9 mouse cellular contexts compared by ENCODE assay signal in genomic region chr5:142961398-142961880, GRCm38 (mm10). TPM values are rescaled to one million over a fixed set of nuclear protein-coding genes. Genes with fewer than 3 reads are reported as not detected.
DNase-seq lines count a peak whose midpoint lies in the region; ATAC-seq lines count a peak whose summit lies in the region.
"Had no signal": no experiment of that assay in that cellular context is flagged by ENCODE, and none has a peak within 500 bp of the region (broad histone marks: within the 10 kb centered on the region; RNA-seq: fewer than 3 reads in every experiment).

No protein-coding gene starts in this region.

- peak overlapping the region; percentile 98 for H3K9ac ChIP-seq in embryonic facial prominence, embryonic 11.5 days (replicated peaks; ENCODE audit: low read length)
- peak overlapping the region; percentile 97 for H3K9ac ChIP-seq in hindbrain, embryonic 16.5 days (ENCODE audit: low read depth, low read length)
- peak overlapping the region; percentile 92 for H3K9ac ChIP-seq in lung, embryonic 16.5 days (ENCODE audit: low read length)

- WGBS in heart, embryonic 10.5 days = under 1% methylated on average over 15 of the region's 15 CpGs
- 0% methylated on average over 15 of the region's 15 CpGs for WGBS in embryonic facial prominence, embryonic 11.5 days
- WGBS in hindbrain, embryonic 16.5 days = under 1% methylated on average over 14 of the region's 15 CpGs
- WGBS in lung, embryonic 16.5 days = 1% methylated on average over 13 of the region's 15 CpGs

- H3K27ac ChIP-seq in heart, embryonic 10.5 days = peak overlapping the region; percentile 96
- peak overlapping the region; percentile 97 for H3K27ac ChIP-seq in embryonic facial prominence, embryonic 11.5 days (replicated peaks; ENCODE audit: low read depth, low read length)
- H3K27ac ChIP-seq in hindbrain, embryonic 16.5 days (ENCODE audit: low read depth, low read length) = peak overlapping the region; percentile 97
- H3K27ac ChIP-seq in lung, embryonic 16.5 days (ENCODE audit: low read length) = peak overlapping the region; percentile 98

- no peaks in the 10 kb centered on the region for H3K9me3 ChIP-seq in heart, embryonic 10.5 days
- no peaks in the 10 kb centered on the region for H3K9me3 ChIP-seq in embryonic facial prominence, embryonic 11.5 days (replicated peaks; ENCODE audit: control insufficient read depth, low read length)
- H3K9me3 ChIP-seq in hindbrain, embryonic 16.5 days (ENCODE audit: control insufficient read depth, low read length) = no peaks in the 10 kb centered on the region
- no peaks in the 10 kb centered on the region for H3K9me3 ChIP-seq in lung, embryonic 16.5 days (ENCODE audit: control insufficient read depth, low read length)

- H3K4me2 ChIP-seq in embryonic facial prominence, embryonic 11.5 days (ENCODE audit: low read depth, low read length) = peak overlapping the region; percentile 89
- peak overlapping the region; percentile 97 for H3K4me2 ChIP-seq in hindbrain, embryonic 16.5 days (ENCODE audit: low read length)
- H3K4me2 ChIP-seq in lung, embryonic 16.5 days (ENCODE audit: low read depth, low read length) = peak overlapping the region; percentile 73

- H3K4me3 ChIP-seq in heart, embryonic 10.5 days = peak overlapping the region; percentile 78
- peak overlapping the region; percentile 100 for H3K4me3 ChIP-seq in embryonic facial prominence, embryonic 11.5 days (ENCODE audit: low read depth, low read length)
- H3K4me3 ChIP-seq in hindbrain, embryonic 16.5 days (ENCODE audit: low read length) = peak overlapping the region; percentile 96
- H3K4me3 ChIP-seq in lung, embryonic 16.5 days (ENCODE audit: low read length) = peak overlapping the region; percentile 89

- H3K36me3 ChIP-seq in heart, embryonic 10.5 days = peaks cover 26% of the 10 kb centered on the region
- H3K36me3 ChIP-seq in embryonic facial prominence, embryonic 11.5 days (replicated peaks; ENCODE audit: control insufficient read depth, insufficient read depth, low read depth, low read length) = no peaks in the 10 kb centered on the region; the same call in none of the 2 replicates
- no peaks in the 10 kb centered on the region for H3K36me3 ChIP-seq in hindbrain, embryonic 16.5 days (ENCODE audit: control insufficient read depth, insufficient read depth, low read length)
- peaks cover 4% of the 10 kb centered on the region; the same call in 1 of the 2 replicates for H3K36me3 ChIP-seq in lung, embryonic 16.5 days (ENCODE audit: control insufficient read depth, insufficient read depth, low read length)

- H3K4me1 ChIP-seq in heart, embryonic 10.5 days = peaks cover 71% of the 10 kb centered on the region
- H3K4me1 ChIP-seq in embryonic facial prominence, embryonic 11.5 days (ENCODE audit: control insufficient read depth, insufficient read depth, low read length) = peaks cover 3% of the 10 kb centered on the region
- H3K4me1 ChIP-seq in hindbrain, embryonic 16.5 days (ENCODE audit: control insufficient read depth, insufficient read depth, low read depth, low read length) = peaks cover 28% of the 10 kb centered on the region
- H3K4me1 ChIP-seq in lung, embryonic 16.5 days (replicated peaks; ENCODE audit: control insufficient read depth, insufficient read depth, low read length) = peaks cover 30% of the 10 kb centered on the region

- ATAC-seq in embryonic facial prominence, embryonic 11.5 days (replicated peaks; ENCODE audit: insufficient number of reproducible peaks, low FRiP score, low TSS enrichment, low read depth) = peak; percentile 45
- peak; percentile 11 for ATAC-seq in hindbrain, embryonic 16.5 days
- ATAC-seq in lung, embryonic 16.5 days (ENCODE audit: low read depth) = peak; percentile 64
- ATAC-seq in CD4-positive, CD25-positive, alpha-beta regulatory T cell, adult 4 months = no peak
- ATAC-seq: Patski had no signal

- peak; percentile 83 for DNase-seq in heart, embryonic 10.5 days (ENCODE audit: low spot score)
- DNase-seq in heart, adult 11 months = no peak
- no peak for DNase-seq in embryonic facial prominence, embryonic 11.5 days (ENCODE audit: low spot score)
- DNase-seq in adrenal gland, adult 2 months = no peak
- no peak for DNase-seq in layer of hippocampus, postnatal 14 days (ENCODE audit: low spot score in 2 of 2)

- 0 out of 2 replicates have a peak, but pooled peaks cover 4% of the 10 kb centered on the region for H3K27me3 ChIP-seq in heart, embryonic 10.5 days (ENCODE audit: insufficient read depth, poor library complexity, severe bottlenecking)
- no peaks in the 10 kb centered on the region for H3K27me3 ChIP-seq in embryonic facial prominence, embryonic 11.5 days (ENCODE audit: control insufficient read depth, insufficient read depth, low read length)
- H3K27me3 ChIP-seq in hindbrain, embryonic 16.5 days (replicated peaks; ENCODE audit: control insufficient read depth, insufficient read depth, low read length) = no peaks in the 10 kb centered on the region
- H3K27me3 ChIP-seq in lung, embryonic 16.5 days (ENCODE audit: control insufficient read depth, insufficient read depth, low read depth, low read length) = no peaks in the 10 kb centered on the region
- H3K27me3 ChIP-seq: Patski had no signal

RNA-seq across cellular contexts. Expression of gene Fscn1, which starts 1.3 kb away (rescaled TPM):
- 254 and 329 TPM in 2 replicates for polyA plus RNA-seq in heart, embryonic 10.5 days (2016; fragmentation: Nextera tagmentation; extraction: Ambion mirVana)
- 520 and 537 TPM in 2 replicates for polyA plus RNA-seq in embryonic facial prominence, embryonic 11.5 days (2014; fragmentation: Nextera tagmentation; extraction: Ambion mirVana)
- 478 and 522 TPM in 2 replicates for polyA plus RNA-seq in hindbrain, embryonic 16.5 days (2015; fragmentation: Nextera tagmentation; extraction: Ambion mirVana)
- 181 and 222 TPM in 2 replicates for polyA plus RNA-seq in lung, embryonic 16.5 days (2015; fragmentation: Nextera tagmentation; extraction: Ambion mirVana)
- 10 to 100 TPM; 24.6 to 42.9 TPM for total RNA-seq in adrenal gland, adult 2 months (2021)
- 129 and 134 TPM in 2 replicates for polyA plus RNA-seq in adrenal gland, adult 2 months (2012; rRNA removed)
- under 1 TPM; 0.36 to 0.58 TPM for polyA plus RNA-seq in CD4-positive, CD25-positive, alpha-beta regulatory T cell, adult 4 months (2017; shearing (Covaris generic))
- total RNA-seq in layer of hippocampus, postnatal 14 days (2021) = 100 to 1,000 TPM; 304 to 311 TPM

RNA-seq across cellular contexts. Expression of gene Actb, which starts 54.9 kb away (rescaled TPM):
- polyA plus RNA-seq in heart, embryonic 10.5 days (2016; fragmentation: Nextera tagmentation; extraction: Ambion mirVana) = 6,505 and 8,921 TPM in 2 replicates
- 16,388 and 16,949 TPM in 2 replicates for polyA plus RNA-seq in embryonic facial prominence, embryonic 11.5 days (2014; fragmentation: Nextera tagmentation; extraction: Ambion mirVana)
- 11,512 and 13,219 TPM in 2 replicates for polyA plus RNA-seq in hindbrain, embryonic 16.5 days (2015; fragmentation: Nextera tagmentation; extraction: Ambion mirVana)
- polyA plus RNA-seq in lung, embryonic 16.5 days (2015; fragmentation: Nextera tagmentation; extraction: Ambion mirVana) = 16,153 and 18,603 TPM in 2 replicates
- total RNA-seq in adrenal gland, adult 2 months (2021) = 1,000 to 10,000 TPM; 3,681 to 3,786 TPM
- polyA plus RNA-seq in adrenal gland, adult 2 months (2012; rRNA removed) = 3,805 and 4,221 TPM in 2 replicates
- polyA plus RNA-seq in CD4-positive, CD25-positive, alpha-beta regulatory T cell, adult 4 months (2017; shearing (Covaris generic)) = over 10,000 TPM; 21,144 to 46,167 TPM
- total RNA-seq in layer of hippocampus, postnatal 14 days (2021) = 1,000 to 10,000 TPM; 3,650 to 3,993 TPM

Comparison
In these comparisons a context has a peak if more than half of its experiments do, and no peak if none do; other contexts are left out.
1. RNA of gene Fscn1, which starts 1.3 kb away (polyA plus RNA-seq): 520 to 537 TPM in embryonic facial prominence, embryonic 11.5 days, 478 to 522 TPM in hindbrain, embryonic 16.5 days, 254 to 329 TPM in heart, embryonic 10.5 days, 181 to 222 TPM in lung, embryonic 16.5 days and 129 to 134 TPM in adrenal gland, adult 2 months; 0.36 to 0.58 TPM in CD4-positive, CD25-positive, alpha-beta regulatory T cell, adult 4 months; every median in the first group is over 10 times any median in the second.
2. Peak in every context shown above with its lines, with median percentiles within 50 percentile points of each other: H3K27ac ChIP-seq, H3K4me3 ChIP-seq, H3K4me2 ChIP-seq and H3K9ac ChIP-seq.